Mouse (Mus musculus): ENCODE measurements around the gene Cnot3. TPM values are rescaled to one million over a fixed set of nuclear protein-coding genes. Genes with fewer than 3 reads are reported as not detected.
"Not testable (repeated sequence)": the region's sequence is repeated elsewhere in the genome, so short reads cannot be mapped to it uniquely, and the experiment has no call there.

Cnot3 gene
- 87.1 TPM for polyA plus RNA-seq (2012; fragmentation: generic; extraction: Trizol)
- long read RNA-seq, experiment 1, partial matches to known transcripts = 7 of 12 reads
- long read RNA-seq, experiment 1, other reads (novel, unspliced or antisense) = 1 of 12 reads
- long read RNA-seq, experiment 2, full-length matches to known transcripts = 48 of 87 reads
- long read RNA-seq, experiment 2, partial matches to known transcripts = 6 of 87 reads
- long read RNA-seq, experiment 2, other reads (novel, unspliced or antisense) = 33 of 87 reads

DNA sequence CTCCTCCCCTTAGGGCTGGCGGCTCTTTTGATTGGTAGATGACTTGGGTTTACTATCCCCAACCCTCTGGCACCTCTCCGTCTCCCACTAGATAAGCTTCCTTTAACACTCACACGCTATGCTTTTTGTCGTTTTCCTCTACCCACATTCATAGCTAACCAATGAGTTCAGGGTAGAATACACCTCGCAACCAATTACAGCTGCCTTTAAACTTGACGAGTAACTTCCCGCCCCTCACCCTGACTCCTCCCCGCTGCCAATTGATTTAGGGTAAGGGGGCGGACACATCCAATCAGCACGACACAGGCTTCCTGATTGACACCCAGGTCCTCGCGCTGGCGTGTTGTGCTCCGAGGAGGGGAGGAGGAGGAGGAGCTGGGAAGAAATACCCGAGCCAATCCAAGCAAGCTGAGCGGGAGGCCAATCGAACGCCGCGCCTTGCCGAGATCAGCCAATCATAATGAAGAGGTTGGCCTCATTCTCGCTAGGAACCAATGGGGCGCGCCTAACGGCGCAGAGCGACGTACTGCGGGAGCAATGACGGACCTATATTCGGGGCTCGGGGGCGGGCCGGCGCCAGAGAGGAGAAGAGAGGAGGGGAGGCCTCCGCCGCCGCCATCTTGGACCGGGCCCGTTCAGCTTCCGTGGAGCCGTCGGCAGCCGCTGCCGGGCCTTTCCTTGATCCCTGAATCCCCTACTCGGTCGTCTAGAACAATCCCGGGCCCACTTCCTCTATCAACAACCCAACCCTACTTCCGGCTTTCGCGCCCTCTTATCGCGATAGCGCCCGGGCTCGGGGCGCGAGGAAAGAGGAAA is at the start of gene Cnot3:
Gene Cnot3 (plus strand): TSS at position 597 of the 816 bp plus-strand sequence.
- Histone ChIP-seq H3K79me3 (ENCODE audit: low read depth) (peaks cover 41% of the 10 kb centered on the region), H3K4me3 (ENCODE audit: insufficient read depth, poor library complexity, severe bottlenecking) (peak within 1 kb of the TSS; percentile 57), H3K36me3 (ENCODE audit: control insufficient read depth, insufficient read depth) (peaks cover 12% of the 10 kb centered on the region), H3K27me3 (ENCODE audit: control insufficient read depth, insufficient read depth, insufficient read length) (no peaks in the 10 kb centered on the region), H3ac (ENCODE audit: control insufficient read depth, insufficient read length, low read depth) (peak within 1 kb of the TSS; percentile 100), H3K79me2 (ENCODE audit: control insufficient read depth, insufficient read depth) (peaks cover 47% of the 10 kb centered on the region)
- TF ChIP-seq CEBPB (IDR thresholded peaks at IDR 0.05; ENCODE audit: low read depth) (no peak), MYOD1 (IDR thresholded peaks at IDR 0.05; ENCODE audit: control insufficient read depth, insufficient read length, low read depth) (no peak), CTCF (IDR thresholded peaks at IDR 0.05; ENCODE audit: control insufficient read depth, insufficient read depth, insufficient read length) (no peak), MAX (IDR thresholded peaks at IDR 0.05) (no peak), MYOG (IDR thresholded peaks at IDR 0.05; ENCODE audit: control insufficient read depth, extremely low read depth, insufficient read length) (no peak), USF1 (IDR thresholded peaks at IDR 0.05; ENCODE audit: low read depth) (no peak), FOSL1 (IDR thresholded peaks at IDR 0.05; ENCODE audit: insufficient read depth, low read length, poor library complexity, severe bottlenecking) (no peak)

DNA sequence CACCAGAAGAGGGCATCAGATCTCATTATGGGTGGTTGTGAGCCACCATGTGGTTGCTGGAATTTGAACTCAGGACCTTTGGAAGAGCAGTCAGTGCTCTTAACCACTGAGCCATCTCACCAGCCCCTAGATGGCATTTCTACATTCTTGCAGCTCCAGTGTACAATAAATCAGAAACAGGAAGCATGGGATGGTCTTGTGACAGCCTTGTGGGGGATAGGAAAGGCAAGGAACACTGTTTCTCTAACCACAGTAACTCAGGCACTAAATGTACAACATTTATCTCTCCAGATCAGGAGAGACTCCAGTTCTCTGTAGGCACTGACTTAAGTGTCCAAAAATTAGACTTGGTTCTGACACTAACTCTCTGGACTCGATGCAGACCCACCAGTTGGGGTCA is 47.3 kb upstream of the Cnot3 start:
- H3K4me3 ChIP-seq (ENCODE audit: insufficient read depth, poor library complexity, severe bottlenecking); H3K79me2 ChIP-seq (ENCODE audit: control insufficient read depth, insufficient read depth); H3K36me3 ChIP-seq (ENCODE audit: control insufficient read depth, insufficient read depth); H3K27me3 ChIP-seq (ENCODE audit: control insufficient read depth, insufficient read depth, insufficient read length); H3ac ChIP-seq (ENCODE audit: control insufficient read depth, insufficient read length, low read depth); H3K79me3 ChIP-seq (ENCODE audit: low read depth): not testable (repeated sequence)

DNA sequence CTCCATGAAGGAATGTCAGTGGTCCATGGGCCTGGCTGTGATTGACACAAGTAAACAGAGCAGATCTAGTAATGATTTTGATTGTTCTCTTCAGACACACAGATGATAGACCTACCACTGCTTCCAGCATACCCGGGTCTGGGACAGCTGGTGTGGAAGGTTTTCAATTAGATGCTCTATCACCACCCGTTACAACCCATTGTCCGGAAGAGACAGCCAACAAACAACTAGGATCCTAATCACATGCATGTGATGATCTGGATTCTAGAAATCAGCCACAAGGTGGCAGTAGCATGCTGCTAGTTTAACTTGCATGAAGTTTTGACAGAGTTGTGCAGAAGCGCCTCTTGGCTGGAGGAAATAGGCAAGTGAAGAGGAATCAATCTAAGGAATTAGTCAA is 43.9 kb upstream of the Cnot3 start:
- no peaks in the 10 kb centered on the region for H3K79me2 ChIP-seq (ENCODE audit: control insufficient read depth, insufficient read depth)
- H3K36me3 ChIP-seq (ENCODE audit: control insufficient read depth, insufficient read depth) = no peaks in the 10 kb centered on the region
- no peak overlapping the region for H3K4me3 ChIP-seq (ENCODE audit: insufficient read depth, poor library complexity, severe bottlenecking)
- no peaks in the 10 kb centered on the region for H3K79me3 ChIP-seq (ENCODE audit: low read depth)
- H3K27me3 ChIP-seq (ENCODE audit: control insufficient read depth, insufficient read depth, insufficient read length) = no peaks in the 10 kb centered on the region
- H3ac ChIP-seq (ENCODE audit: control insufficient read depth, insufficient read length, low read depth) = no peak overlapping the region
- TF ChIP-seq USF1 (IDR thresholded peaks at IDR 0.05; ENCODE audit: low read depth) = no peak
- TF ChIP-seq CTCF (IDR thresholded peaks at IDR 0.05; ENCODE audit: control insufficient read depth, insufficient read depth, insufficient read length) = peak; percentile 18

DNA sequence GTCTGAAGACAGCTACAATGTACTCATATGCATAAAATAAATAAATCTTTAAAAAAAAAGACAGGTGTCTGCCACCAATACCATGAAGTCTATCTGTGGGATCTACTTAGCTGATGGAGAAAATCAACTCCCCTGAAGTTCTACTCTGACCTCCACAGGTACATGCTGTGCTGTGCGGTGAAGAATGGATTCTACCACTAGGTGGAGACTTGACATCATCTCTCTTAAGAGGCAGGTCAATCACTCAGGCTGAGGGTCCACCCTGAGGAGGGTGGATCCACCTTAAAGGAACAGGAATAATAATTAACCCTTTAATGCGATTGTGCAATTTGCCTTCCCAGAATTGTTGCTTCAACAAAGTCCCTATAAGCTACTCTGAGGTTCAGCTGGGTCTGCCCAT is 38.3 kb upstream of the Cnot3 start:
- TF ChIP-seq CEBPB (IDR thresholded peaks at IDR 0.05; ENCODE audit: low read depth) (peak; percentile 18), USF1 (IDR thresholded peaks at IDR 0.05; ENCODE audit: low read depth) (no peak)

DNA sequence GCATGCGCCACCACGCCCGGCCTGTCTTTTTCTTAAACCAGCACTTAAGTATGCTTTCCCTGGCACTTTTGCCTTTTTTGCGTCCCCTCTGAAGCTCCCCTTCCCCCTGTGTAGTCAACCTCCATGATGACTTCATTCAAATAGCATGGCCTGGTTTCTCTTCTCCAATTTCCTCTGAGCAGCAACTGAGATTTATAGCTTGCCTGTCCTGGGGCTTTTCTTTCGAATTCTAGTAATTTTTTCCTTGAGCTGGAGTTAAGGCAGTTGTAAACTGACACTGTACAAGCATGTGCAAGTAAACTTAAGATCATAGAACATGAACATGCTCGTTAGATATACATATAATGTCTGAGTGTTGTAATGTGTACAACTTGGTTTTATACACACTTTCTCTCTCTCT is 37.7 kb upstream of the Cnot3 start:
- H3K4me3 ChIP-seq (ENCODE audit: insufficient read depth, poor library complexity, severe bottlenecking) = no peak overlapping the region
- H3K36me3 ChIP-seq (ENCODE audit: control insufficient read depth, insufficient read depth) = no peaks in the 10 kb centered on the region
- no peaks in the 10 kb centered on the region for H3K79me2 ChIP-seq (ENCODE audit: control insufficient read depth, insufficient read depth)
- H3K27me3 ChIP-seq (ENCODE audit: control insufficient read depth, insufficient read depth, insufficient read length) = peaks cover 7% of the 10 kb centered on the region
- H3K79me3 ChIP-seq (ENCODE audit: low read depth) = no peaks in the 10 kb centered on the region
- no peak overlapping the region for H3ac ChIP-seq (ENCODE audit: control insufficient read depth, insufficient read length, low read depth)
- no peak for TF ChIP-seq MYOG (IDR thresholded peaks at IDR 0.05; ENCODE audit: control insufficient read depth, extremely low read depth, insufficient read length)
- TF ChIP-seq FOSL1 (IDR thresholded peaks at IDR 0.05; ENCODE audit: insufficient read depth, low read length, poor library complexity, severe bottlenecking) = no peak
- no peak for TF ChIP-seq USF1 (IDR thresholded peaks at IDR 0.05; ENCODE audit: low read depth)
- no peak for TF ChIP-seq MYOD1 (IDR thresholded peaks at IDR 0.05; ENCODE audit: control insufficient read depth, insufficient read length, low read depth)
- TF ChIP-seq CEBPB (IDR thresholded peaks at IDR 0.05; ENCODE audit: low read depth) = no peak
- no peak for TF ChIP-seq CTCF (IDR thresholded peaks at IDR 0.05; ENCODE audit: control insufficient read depth, insufficient read depth, insufficient read length)
- no peak for TF ChIP-seq MAX (IDR thresholded peaks at IDR 0.05)

More for the DNA sequence above, 38.3 kb upstream of the Cnot3 start:
- no peak overlapping the region for H3ac ChIP-seq (ENCODE audit: control insufficient read depth, insufficient read length, low read depth)
- H3K27me3 ChIP-seq (ENCODE audit: control insufficient read depth, insufficient read depth, insufficient read length) = peaks cover 7% of the 10 kb centered on the region
- no peaks in the 10 kb centered on the region for H3K79me3 ChIP-seq (ENCODE audit: low read depth)
- no peak overlapping the region for H3K4me3 ChIP-seq (ENCODE audit: insufficient read depth, poor library complexity, severe bottlenecking)
- no peaks in the 10 kb centered on the region for H3K79me2 ChIP-seq (ENCODE audit: control insufficient read depth, insufficient read depth)
- no peaks in the 10 kb centered on the region for H3K36me3 ChIP-seq (ENCODE audit: control insufficient read depth, insufficient read depth)

DNA sequence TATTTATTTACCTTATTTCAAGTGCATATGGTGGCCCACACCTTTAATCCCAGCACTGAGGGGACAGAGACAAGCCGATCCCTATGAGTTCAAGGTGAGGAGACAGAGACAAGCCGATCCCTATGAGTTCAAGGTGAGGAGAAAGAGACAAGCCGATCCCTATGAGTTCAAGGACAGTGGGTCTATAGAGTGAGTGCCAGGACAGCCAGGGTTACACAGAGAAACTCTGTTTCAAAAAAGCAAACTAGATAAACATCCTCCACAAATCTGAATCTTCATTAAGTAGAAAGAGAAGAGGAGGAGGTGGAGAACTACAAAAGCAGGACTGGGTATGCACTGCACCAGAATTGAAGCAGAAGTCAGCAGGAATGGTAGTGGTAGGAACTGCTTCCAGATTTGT is 36.4 kb upstream of the Cnot3 start:
- Histone ChIP-seq H3K4me3 (ENCODE audit: insufficient read depth, poor library complexity, severe bottlenecking) (no peak overlapping the region), H3K79me3 (ENCODE audit: low read depth) (no peaks in the 10 kb centered on the region), H3K36me3 (ENCODE audit: control insufficient read depth, insufficient read depth) (no peaks in the 10 kb centered on the region), H3K79me2 (ENCODE audit: control insufficient read depth, insufficient read depth) (no peaks in the 10 kb centered on the region), H3K27me3 (ENCODE audit: control insufficient read depth, insufficient read depth, insufficient read length) (peaks cover 7% of the 10 kb centered on the region), H3ac (ENCODE audit: control insufficient read depth, insufficient read length, low read depth) (no peak overlapping the region)
- TF ChIP-seq FOSL1 (IDR thresholded peaks at IDR 0.05; ENCODE audit: insufficient read depth, low read length, poor library complexity, severe bottlenecking) = no peak
- no peak for TF ChIP-seq MYOG (IDR thresholded peaks at IDR 0.05; ENCODE audit: control insufficient read depth, extremely low read depth, insufficient read length)
- TF ChIP-seq CEBPB (IDR thresholded peaks at IDR 0.05; ENCODE audit: low read depth) = no peak
- TF ChIP-seq MAX (IDR thresholded peaks at IDR 0.05) = no peak

Measured in C2C12 (cell line).